Mouse (Mus musculus) midbrain, embryonic 16.5 days (tissue): ENCODE data around the gene Capn10. TPM values are rescaled to one million over a fixed set of nuclear protein-coding genes. Genes with fewer than 3 reads are reported as not detected.

Source experiments
- ATAC-seq: fragments of 200-750 bp; cut with Nextera tagmentation; 2 replicates; pipeline ENCODE4 v1.8.0; 2017; ENCODE audit warnings: moderate TSS enrichment
- H3K27ac ChIP-seq: fragments of 300-500 bp; sonication (generic); 2 replicates; pipeline ENCODE4 v1.5.1; 2014; ENCODE audit warnings: mild to moderate bottlenecking, low read length, mixed read lengths
- H3K27me3 ChIP-seq: fragments of 300-500 bp; sonication (generic); 2 replicates; pipeline ENCODE4 v1.6.1; 2014; ENCODE audit warnings: low read depth, low read length, mixed read lengths; ENCODE audit not compliant: control insufficient read depth, insufficient read depth
- H3K36me3 ChIP-seq: fragments of 300-500 bp; sonication (generic); 2 replicates; pipeline ENCODE4 v1.6.1; 2014; ENCODE audit warnings: mild to moderate bottlenecking, low read length, moderate library complexity, mixed read lengths; ENCODE audit not compliant: control insufficient read depth, insufficient read depth
- H3K4me1 ChIP-seq: fragments of 300-500 bp; sonication (generic); 2 replicates; pipeline ENCODE4 v1.6.1; 2014; ENCODE audit warnings: mild to moderate bottlenecking, low read length, mixed read lengths; ENCODE audit not compliant: control insufficient read depth, insufficient read depth
- H3K4me2 ChIP-seq: fragments of 300-500 bp; sonication (generic); 2 replicates; pipeline ENCODE4 v1.6.1; 2014; ENCODE audit warnings: mild to moderate bottlenecking, low read length, mixed read lengths
- H3K4me3 ChIP-seq: fragments of 300-500 bp; sonication (generic); 2 replicates; pipeline ENCODE4 v1.5.1; 2014; ENCODE audit warnings: low read depth, mild to moderate bottlenecking, low read length, moderate library complexity, mixed read lengths
- H3K9ac ChIP-seq: fragments of 300-500 bp; sonication (generic); 2 replicates; pipeline ENCODE4 v1.6.1; 2014; ENCODE audit warnings: low read depth, low read length, mixed read lengths
- H3K9me3 ChIP-seq: fragments of 300-500 bp; sonication (generic); replicated peaks from 2 replicates; pipeline ENCODE4 v1.6.1; 2014; ENCODE audit warnings: mild to moderate bottlenecking, low read length, mixed read lengths; ENCODE audit not compliant: control insufficient read depth, poor library complexity, severe bottlenecking
- WGBS: fragments of 180-500 bp; shearing (Covaris S2); extraction: QIAGEN DNeasy Blood & Tissue Kit; methylation state at CpG from one replicate; pipeline ENCODE4 v1.1.7; 2014; 5-methylcytosine and 5-hydroxymethylcytosine counted together
- polyA plus RNA-seq: library from polyadenylated mRNA; unstranded; fragments of >200 nt; fragmentation: Nextera tagmentation; extraction: Ambion mirVana; gene quantifications from 2 replicates; pipeline ENCODE4 v1.2.1, GENCODE M21; 2015

Capn10 gene
- polyA plus RNA-seq, 1 experiment from 2014 or later = 65.1 TPM

- H3K4me3 ChIP-seq = peak within 1 kb of the TSS; percentile 58
- WGBS = under 1% methylated on average over 81 of the region's 81 CpGs
- H3K27ac ChIP-seq = peak within 1 kb of the TSS; percentile 93
- H3K4me1 ChIP-seq = peaks cover 23% of the 10 kb centered on the region
- no peaks in the 10 kb centered on the region for H3K27me3 ChIP-seq
- peak within 1 kb of the TSS; percentile 80 for H3K9ac ChIP-seq
- H3K36me3 ChIP-seq = no peaks in the 10 kb centered on the region
- H3K4me2 ChIP-seq = peak within 1 kb of the TSS; percentile 74
- ATAC-seq = peak; percentile 94
- no peaks in the 10 kb centered on the region for H3K9me3 ChIP-seq
These were observed 27.2 kb upstream of the Capn10 start, which contains the start of gene Dusp28 for GRCm38 (mm10) chr1:92906779-92907631. Gene Dusp28, plus strand, starts transcription at chr1:92906981.

GRCm38 (mm10) chr1:92907632-92908360, 26.4 kb upstream of the Capn10 start:
- H3K4me3 ChIP-seq = peak overlapping the region; percentile 58
- H3K27ac ChIP-seq = peak overlapping the region; percentile 93
- 46% methylated on average over 20 of the region's 20 CpGs for WGBS
- H3K36me3 ChIP-seq = no peaks in the 10 kb centered on the region
- no peak for ATAC-seq
- peak overlapping the region; percentile 80 for H3K9ac ChIP-seq
- H3K4me1 ChIP-seq = peaks cover 31% of the 10 kb centered on the region
- H3K4me2 ChIP-seq = peak overlapping the region; percentile 74
- H3K9me3 ChIP-seq = no peaks in the 10 kb centered on the region
- H3K27me3 ChIP-seq = no peaks in the 10 kb centered on the region

GRCm38 (mm10) chr1:92908664-92909063, 25.5 kb upstream of the Capn10 start:
- Histone ChIP-seq H3K9me3 (no peaks in the 10 kb centered on the region), H3K9ac (no peak overlapping the region), H3K27ac (no peak overlapping the region), H3K36me3 (no peaks in the 10 kb centered on the region), H3K4me1 (peaks cover 35% of the 10 kb centered on the region), H3K27me3 (no peaks in the 10 kb centered on the region), H3K4me3 (no peak overlapping the region), H3K4me2 (no peak overlapping the region)
- 95% methylated on average over 3 of the region's 3 CpGs for WGBS
- no peak for ATAC-seq

DNA sequence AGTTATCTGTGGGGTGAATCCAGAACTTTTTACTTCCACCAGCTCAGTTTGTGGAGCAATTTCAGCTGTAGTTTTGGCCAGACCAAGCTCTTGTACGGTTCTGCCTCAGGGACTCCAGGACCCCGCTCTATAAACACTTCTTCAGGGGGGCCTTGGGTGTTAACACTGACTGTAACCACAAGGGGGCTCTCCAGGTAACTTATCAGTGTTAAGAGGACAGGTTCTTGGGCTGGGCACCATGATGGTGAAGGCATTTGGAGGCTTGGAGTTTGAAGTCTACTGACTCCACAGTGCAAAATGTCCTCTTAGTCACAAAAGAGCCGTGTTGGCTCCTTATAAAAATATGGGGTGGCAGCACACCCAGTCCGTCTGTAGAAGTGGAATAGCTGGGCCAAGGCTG, 25.1 kb upstream of the Capn10 start:
- no peak overlapping the region for H3K4me2 ChIP-seq
- H3K4me3 ChIP-seq = no peak overlapping the region
- no peaks in the 10 kb centered on the region for H3K9me3 ChIP-seq
- H3K9ac ChIP-seq = no peak overlapping the region
- ATAC-seq = no peak
- no peaks in the 10 kb centered on the region for H3K27me3 ChIP-seq
- no peaks in the 10 kb centered on the region for H3K36me3 ChIP-seq
- no peak overlapping the region for H3K27ac ChIP-seq
- peaks cover 35% of the 10 kb centered on the region for H3K4me1 ChIP-seq
- 65% methylated on average over 4 of the region's 4 CpGs for WGBS

GRCm38 (mm10) chr1:92910239-92910885, 23.8 kb upstream of the Capn10 start, which contains the start of gene Rnpepl1:
Gene Rnpepl1, plus strand, starts transcription at chr1:92910783.
- peak within 1 kb of the TSS; percentile 97 for H3K27ac ChIP-seq
- H3K4me1 ChIP-seq = peaks cover 35% of the 10 kb centered on the region
- H3K9me3 ChIP-seq = no peaks in the 10 kb centered on the region
- ATAC-seq = peak; percentile 78
- peak within 1 kb of the TSS; percentile 99 for H3K4me2 ChIP-seq
- H3K27me3 ChIP-seq = no peaks in the 10 kb centered on the region
- peak within 1 kb of the TSS; percentile 89 for H3K9ac ChIP-seq
- H3K4me3 ChIP-seq = peak within 1 kb of the TSS; percentile 90
- WGBS = under 1% methylated on average over 35 of the region's 57 CpGs
- H3K36me3 ChIP-seq = peaks cover 9% of the 10 kb centered on the region

- peak overlapping the region; percentile 99 for H3K4me2 ChIP-seq
- peak overlapping the region; percentile 89 for H3K9ac ChIP-seq
- H3K36me3 ChIP-seq = peaks cover 15% of the 10 kb centered on the region
- H3K4me1 ChIP-seq = peaks cover 35% of the 10 kb centered on the region
- no peaks in the 10 kb centered on the region for H3K9me3 ChIP-seq
- H3K4me3 ChIP-seq = peak overlapping the region; percentile 90
- H3K27ac ChIP-seq = peak overlapping the region; percentile 97
- H3K27me3 ChIP-seq = no peaks in the 10 kb centered on the region
- ATAC-seq = peak; percentile 32
- WGBS = under 1% methylated on average over 60 of the region's 85 CpGs
These were observed 23.1 kb upstream of the Capn10 start for GRCm38 (mm10) chr1:92910925-92911720.

DNA sequence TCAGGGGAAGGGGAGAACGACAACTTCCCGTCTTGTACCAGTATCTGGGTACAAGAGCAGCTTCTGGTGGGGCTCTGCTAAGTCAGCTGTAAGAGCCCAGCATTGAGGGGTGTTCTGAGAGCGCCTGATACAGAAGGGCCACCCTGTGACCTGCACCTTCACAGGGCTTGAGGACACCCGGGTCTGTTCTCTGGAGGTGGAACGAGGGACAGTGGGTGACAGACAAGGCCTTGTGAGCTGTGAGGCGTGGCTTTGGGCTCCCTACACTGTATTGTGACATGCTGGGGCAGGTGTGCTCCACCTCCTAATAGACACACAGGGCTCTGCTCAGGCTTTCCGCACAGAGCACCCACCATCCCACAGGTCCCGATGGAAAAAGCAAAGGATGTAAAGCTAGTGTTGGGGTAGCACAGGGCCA, 22.4 kb upstream of the Capn10 start:
- H3K9ac ChIP-seq = peak overlapping the region; percentile 89
- H3K4me3 ChIP-seq = peak overlapping the region; percentile 90
- peak overlapping the region; percentile 97 for H3K27ac ChIP-seq
- peaks cover 33% of the 10 kb centered on the region for H3K4me1 ChIP-seq
- ATAC-seq = no peak
- H3K9me3 ChIP-seq = no peaks in the 10 kb centered on the region
- 30% methylated on average over 8 of the region's 8 CpGs for WGBS
- H3K27me3 ChIP-seq = no peaks in the 10 kb centered on the region
- peaks cover 21% of the 10 kb centered on the region for H3K36me3 ChIP-seq
- peak overlapping the region; percentile 99 for H3K4me2 ChIP-seq

DNA sequence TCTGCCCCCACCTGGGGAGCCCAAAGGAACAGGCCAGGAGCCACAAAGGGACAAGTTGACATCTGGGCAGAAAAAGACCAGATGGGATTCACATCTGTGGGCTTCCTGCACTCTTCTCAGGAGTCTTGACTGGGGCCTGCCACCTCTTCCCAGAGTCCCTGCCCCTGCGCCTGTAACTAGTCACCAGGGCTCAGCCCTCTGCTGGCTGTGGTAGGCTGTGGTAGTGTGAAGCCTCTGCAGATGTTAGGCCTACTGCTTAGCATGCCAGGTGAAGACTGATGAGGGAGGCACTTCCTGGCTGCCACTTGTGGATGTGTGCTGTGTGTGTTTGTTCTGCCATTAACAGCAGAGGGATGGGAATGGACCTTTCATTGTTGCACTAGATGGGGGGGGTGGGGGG, 21.9 kb upstream of the Capn10 start:
- Histone ChIP-seq H3K27ac (peak overlapping the region; percentile 97), H3K4me3 (peak overlapping the region; percentile 90), H3K36me3 (peaks cover 27% of the 10 kb centered on the region), H3K4me1 (peaks cover 33% of the 10 kb centered on the region), H3K27me3 (no peaks in the 10 kb centered on the region), H3K9me3 (no peaks in the 10 kb centered on the region), H3K4me2 (peak overlapping the region; percentile 99), H3K9ac (peak overlapping the region; percentile 89)
- 47% methylated on average over 1 of the region's 1 CpGs for WGBS
- ATAC-seq = no peak
